Mouse (Mus musculus) small intestine, adult 2 months (tissue): Measurements from ENCODE around the gene Entpd3.

Experiments used
- CTCF ChIP-seq: fragments of 200-500 bp; IDR thresholded peaks from 2 replicates; pipeline ENCODE4 v1.5.1; 2012; ENCODE audit warnings: low read depth, mild to moderate bottlenecking, control low read depth, inconsistent platforms, low read length, moderate library complexity, mixed read lengths; ENCODE audit not compliant: insufficient replicate concordance, insufficient read length; ENCODE audit errors: extremely low read depth
- POLR2A ChIP-seq: fragments of 200-500 bp; IDR thresholded peaks from 2 replicates; pipeline ENCODE4 v1.6.1; 2012; ENCODE audit warnings: low read depth, mild to moderate bottlenecking, control low read depth, inconsistent platforms, low read length, moderate library complexity

DNA sequence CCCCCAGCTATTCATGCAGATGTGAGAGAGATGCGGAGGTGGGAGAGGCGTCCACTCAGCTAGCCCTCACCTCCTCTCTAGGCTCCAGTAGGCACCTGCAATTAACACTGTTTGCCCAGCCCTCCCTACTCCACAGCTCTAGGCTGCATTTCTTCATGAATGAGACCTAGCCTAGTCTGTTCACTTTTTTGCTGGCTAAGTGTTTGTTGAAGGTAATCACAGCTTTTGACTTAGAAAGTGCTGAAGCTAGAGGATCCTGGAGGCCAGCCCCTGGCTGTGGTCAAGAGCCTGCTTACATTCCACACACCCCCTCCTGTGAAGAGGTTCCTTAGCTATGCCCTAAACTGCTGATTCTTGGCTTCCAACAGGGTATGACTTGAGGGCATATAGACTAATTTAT, 1.8 kb downstream of the Entpd3 start:
- no peak for TF ChIP-seq CTCF
- TF ChIP-seq POLR2A: no peak
